8 mouse cellular contexts compared by ENCODE assay signal in the genomic region with DNA sequence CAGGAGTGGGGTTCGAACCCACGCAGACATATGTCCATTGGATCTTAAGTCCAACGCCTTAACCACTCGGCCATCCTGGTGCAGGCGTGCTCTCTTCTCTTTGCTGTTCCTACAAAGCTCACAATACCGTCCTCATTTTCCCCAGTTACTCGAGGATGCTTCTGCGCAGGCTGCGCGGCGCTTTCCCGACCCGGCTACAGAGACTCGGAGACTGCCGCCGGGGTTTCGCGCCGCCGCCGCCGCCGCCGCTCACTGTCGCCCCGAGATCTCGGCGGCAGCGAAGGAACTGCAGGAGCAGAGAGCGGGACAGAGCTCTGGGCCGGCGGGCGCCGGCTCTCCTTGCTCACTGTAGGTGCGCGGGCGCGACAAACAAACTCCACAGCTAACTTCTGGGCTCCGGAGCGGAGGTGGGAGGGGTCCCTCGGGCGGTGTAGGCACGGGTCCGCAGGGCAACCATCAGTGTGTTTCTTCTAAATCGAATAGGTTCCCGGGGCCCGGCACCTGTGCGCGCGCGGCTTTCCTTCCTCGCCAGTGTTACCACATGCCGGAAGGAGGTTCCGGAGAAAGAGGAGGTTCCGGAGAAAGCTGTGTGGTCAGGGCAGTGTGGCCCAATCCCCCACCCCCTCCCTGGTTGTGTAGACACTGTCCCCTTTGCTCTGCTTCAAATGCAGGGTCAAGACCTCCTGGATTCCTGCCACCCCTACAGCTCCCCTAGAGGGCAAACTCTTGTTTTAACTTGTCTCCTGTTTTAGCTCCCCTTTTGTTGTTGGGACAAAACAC. TPM values are rescaled to one million over a fixed set of nuclear protein-coding genes. Genes with fewer than 3 reads are reported as not detected.
DNase-seq lines count a peak whose midpoint lies in the region; ATAC-seq and TF ChIP-seq lines count a peak whose summit lies in the region.

No protein-coding gene starts in this region.

- H3K4me2 ChIP-seq in hindbrain, postnatal 0 days (ENCODE audit: low read depth, low read length) = peak overlapping the region; percentile 71

- intact Hi-C loops in gastrocnemius, adult 2 months (cut with DNase I) = loop anchor here (2.0 kb wide), 1 partner anchor 228 kb away; no protein-coding TSS in a partner anchor
- intact Hi-C loops in left cerebral cortex, adult 2 months (cut with DNase I) = loop anchor here (2.0 to 5.0 kb wide), 3 partner anchors 55 to 232 kb away; a partner anchor contains a TSS

- no peaks in the 10 kb centered on the region for H3K36me3 ChIP-seq in hindbrain, postnatal 0 days (ENCODE audit: insufficient read depth, low read length)

- H3K4me3 ChIP-seq in gastrocnemius, adult 2 months = peak overlapping the region; percentile 91
- H3K4me3 ChIP-seq in hindbrain, postnatal 0 days (ENCODE audit: low read length) = peak overlapping the region; percentile 80
- peak overlapping the region; percentile 67 for H3K4me3 ChIP-seq in left cerebral cortex, adult 2 months

- no peaks in the 10 kb centered on the region for H3K27me3 ChIP-seq in hindbrain, postnatal 0 days (ENCODE audit: insufficient read depth, low read length)

- peak; percentile 96 for DNase-seq in ZHBTc4 (ENCODE audit: low read depth, low spot score)
- peak; percentile 90 for DNase-seq in gastrocnemius, adult 2 months
- peak; percentile 96 for DNase-seq in hindbrain, postnatal 0 days (ENCODE audit: low spot score)
- DNase-seq in left cerebral cortex, adult 2 months (ENCODE audit: extremely low spot score in 1 of 2, low spot score in 2 of 2) = peak; percentile 98 to 99
- peak; percentile 100 for DNase-seq in right cerebral cortex, adult 2 months (ENCODE audit: low spot score in 2 of 2)
- DNase-seq in urinary bladder, postnatal 14 days (ENCODE audit: low spot score) = peak; percentile 94

- H3K9me3 ChIP-seq in hindbrain, postnatal 0 days (ENCODE audit: low read length) = no peaks in the 10 kb centered on the region

- peak overlapping the region; percentile 88 for H3K27ac ChIP-seq in gastrocnemius, adult 2 months
- peak overlapping the region; percentile 89 for H3K27ac ChIP-seq in hindbrain, postnatal 0 days
- H3K27ac ChIP-seq in left cerebral cortex, adult 2 months = peak overlapping the region; percentile 81

- ATAC-seq in common myeloid progenitor, adult 5-6 weeks (replicated peaks; ENCODE audit: low read depth, poor library complexity, severe bottlenecking) = peak; percentile 71
- peak; percentile 96 for ATAC-seq in hindbrain, postnatal 0 days
- peak; percentile 75 for ATAC-seq in megakaryocyte, adult 5-6 weeks (ENCODE audit: poor library complexity, severe bottlenecking)

- peak; percentile 55 for TF ChIP-seq CTCF in gastrocnemius, adult 2 months (IDR thresholded peaks at IDR 0.05)
- TF ChIP-seq CTCF in hindbrain, postnatal 0 days (IDR thresholded peaks at IDR 0.05; ENCODE audit: low read depth) = peak; percentile 64
- peak; percentile 41 for TF ChIP-seq CTCF in left cerebral cortex, adult 2 months (IDR thresholded peaks at IDR 0.05)

- WGBS in hindbrain, postnatal 0 days = under 1% methylated on average over 54 of the region's 55 CpGs

- no peaks in the 10 kb centered on the region for H3K4me1 ChIP-seq in hindbrain, postnatal 0 days (ENCODE audit: insufficient read depth, low read length)

- peak overlapping the region; percentile 56 for H3K9ac ChIP-seq in hindbrain, postnatal 0 days (replicated peaks; ENCODE audit: low read length)

RNA-seq across cellular contexts. Expression of a gene that starts 41.3 kb away (rescaled TPM):
- 8.2 and 9.4 TPM in 2 replicates for total RNA-seq in common myeloid progenitor, adult 5-6 weeks (2017)
- under 1 TPM; 0.20 to 0.46 TPM for total RNA-seq in gastrocnemius, adult 2 months (2021)
- 1.3 and 2.4 TPM in 2 replicates for total RNA-seq in hindbrain, postnatal 0 days (2014; rRNA removed)
- 0.91 and 1.4 TPM in 2 replicates for polyA plus RNA-seq in hindbrain, postnatal 0 days (2015; fragmentation: Nextera tagmentation; extraction: Ambion mirVana)
- under 1 TPM; 0.07 to 0.23 TPM for total RNA-seq in left cerebral cortex, adult 2 months (2021)
- 41.9 and 44.6 TPM in 2 replicates for total RNA-seq in megakaryocyte, adult 5-6 weeks (2015)
- total RNA-seq in megakaryocyte, adult 5-6 weeks (2017) = 36.0 and 46.8 TPM in 2 replicates

RNA-seq across cellular contexts. Expression of a gene that starts 53.6 kb away (rescaled TPM):
- total RNA-seq in common myeloid progenitor, adult 5-6 weeks (2017) = 45.9 and 46.5 TPM in 2 replicates
- total RNA-seq in gastrocnemius, adult 2 months (2021) = 10 to 100 TPM; 20.1 to 28.1 TPM
- 24.6 and 25.8 TPM in 2 replicates for total RNA-seq in hindbrain, postnatal 0 days (2014; rRNA removed)
- 25.0 and 27.3 TPM in 2 replicates for polyA plus RNA-seq in hindbrain, postnatal 0 days (2015; fragmentation: Nextera tagmentation; extraction: Ambion mirVana)
- total RNA-seq in left cerebral cortex, adult 2 months (2021) = 10 to 100 TPM; 65.4 to 69.3 TPM
- 50.0 and 52.5 TPM in 2 replicates for total RNA-seq in megakaryocyte, adult 5-6 weeks (2015)
- 36.1 and 42.4 TPM in 2 replicates for total RNA-seq in megakaryocyte, adult 5-6 weeks (2017)

Comparison
In these comparisons a context has a peak if more than half of its experiments do, and no peak if none do; other contexts are left out.
1. Peak in every context shown above with its lines: DNase-seq, ATAC-seq, H3K4me3 ChIP-seq and H3K27ac ChIP-seq.